Mouse (Mus musculus) bone marrow macrophage, adult 2 months (primary cell): ENCODE results near the gene Ank. TPM values are rescaled to one million over a fixed set of nuclear protein-coding genes. Genes with fewer than 3 reads are reported as not detected.
A peak's percentile ranks its signal among the peaks of the same experiment; 100 is the strongest.
"Not testable (repeated sequence)": the region's sequence is repeated elsewhere in the genome, so short reads cannot be mapped to it uniquely, and the experiment has no call there.

ENCODE experiments used
- H3K27ac ChIP-seq: 2 replicates; pipeline ENCODE4 v1.5.1; 2012; ENCODE audit warnings: low read depth, low read length; ENCODE audit not compliant: insufficient read depth
- H3K4me1 ChIP-seq: 2 replicates; pipeline ENCODE4 v1.6.1; 2012; ENCODE audit warnings: low read length; ENCODE audit not compliant: control insufficient read depth, insufficient read depth
- H3K4me3 ChIP-seq: 2 replicates; pipeline ENCODE4 v1.5.1; 2012; ENCODE audit warnings: mild to moderate bottlenecking, low read length, moderate library complexity; ENCODE audit not compliant: insufficient read depth
- CTCF ChIP-seq: IDR thresholded peaks from 2 replicates; pipeline ENCODE4 v1.5.1; 2012; ENCODE audit warnings: low read depth, mild to moderate bottlenecking, low read length, moderate library complexity
- POLR2A ChIP-seq: IDR thresholded peaks from 2 replicates; pipeline ENCODE4 v1.6.1; 2012; ENCODE audit warnings: mild to moderate bottlenecking, low read depth, low read length, borderline replicate concordance
- polyA plus RNA-seq: library from polyadenylated mRNA; stranded (reverse); fragments of >200 nt; gene quantifications from 2 replicates; pipeline ENCODE4 v1.2.4, GENCODE M21; 2012; ENCODE audit not compliant: missing spikeins, insufficient read depth, insufficient read length

The Ank gene
- polyA plus RNA-seq, 1 experiment = 65.5 TPM

- H3K4me3 ChIP-seq = no peak overlapping the region
These were observed 979 bp upstream of the Ank start for GRCm38 (mm10) chr15:27465391-27466005.

GRCm38 (mm10) chr15:27467081-27467491, 609 bp downstream of the Ank start:
- TF ChIP-seq POLR2A = no peak
- TF ChIP-seq CTCF = no peak
- peak overlapping the region; percentile 45 for H3K27ac ChIP-seq

More at GRCm38 (mm10) chr15:27465391-27466005, 979 bp upstream of the Ank start:
- no peak overlapping the region for H3K27ac ChIP-seq
- no peak for TF ChIP-seq CTCF
- TF ChIP-seq POLR2A = no peak
- peaks cover 19% of the 10 kb centered on the region for H3K4me1 ChIP-seq

GRCm38 (mm10) chr15:27467641-27468040, 1.2 kb downstream of the Ank start:
- TF ChIP-seq CTCF (no peak), POLR2A (no peak)
- H3K27ac ChIP-seq = no peak overlapping the region
- peak overlapping the region; percentile 95 for H3K4me3 ChIP-seq
- peaks cover 26% of the 10 kb centered on the region for H3K4me1 ChIP-seq

More at GRCm38 (mm10) chr15:27467081-27467491, 609 bp downstream of the Ank start:
- H3K4me3 ChIP-seq = peak overlapping the region; percentile 95
- H3K4me1 ChIP-seq = peaks cover 26% of the 10 kb centered on the region

GRCm38 (mm10) chr15:27468822-27469488, 2.5 kb downstream of the Ank start:
- no peak for TF ChIP-seq POLR2A
- TF ChIP-seq CTCF = no peak
- Histone ChIP-seq H3K4me1 (peaks cover 26% of the 10 kb centered on the region), H3K27ac (peak overlapping the region; percentile 63), H3K4me3 (no peak overlapping the region)

GRCm38 (mm10) chr15:27470346-27470745, 3.9 kb downstream of the Ank start:
- not testable (repeated sequence) for H3K4me3 ChIP-seq, H3K27ac ChIP-seq
- peaks cover 24% of the 10 kb centered on the region for H3K4me1 ChIP-seq

- H3K27ac ChIP-seq = no peak overlapping the region
- peaks cover 28% of the 10 kb centered on the region for H3K4me1 ChIP-seq
- no peak for TF ChIP-seq POLR2A
- TF ChIP-seq CTCF = no peak
- no peak overlapping the region for H3K4me3 ChIP-seq
These were observed 5.8 kb downstream of the Ank start for GRCm38 (mm10) chr15:27472315-27472714.

- H3K4me3 ChIP-seq = no peak overlapping the region
- peaks cover 26% of the 10 kb centered on the region for H3K4me1 ChIP-seq
- H3K27ac ChIP-seq = no peak overlapping the region
- TF ChIP-seq POLR2A (no peak), CTCF (no peak)
These were observed 9.5 kb downstream of the Ank start for GRCm38 (mm10) chr15:27475988-27476387.

GRCm38 (mm10) chr15:27476671-27477070, 10.2 kb downstream of the Ank start:
- no peak overlapping the region for H3K27ac ChIP-seq
- TF ChIP-seq POLR2A = no peak
- TF ChIP-seq CTCF = no peak
- no peak overlapping the region for H3K4me3 ChIP-seq
- H3K4me1 ChIP-seq = peaks cover 23% of the 10 kb centered on the region

- Histone ChIP-seq H3K4me1 (peaks cover 23% of the 10 kb centered on the region), H3K27ac (no peak overlapping the region), H3K4me3 (no peak overlapping the region)
- TF ChIP-seq CTCF = no peak
- no peak for TF ChIP-seq POLR2A
These were observed 10.7 kb downstream of the Ank start for GRCm38 (mm10) chr15:27477159-27477558.

GRCm38 (mm10) chr15:27477630-27478029, 11.2 kb downstream of the Ank start:
- Histone ChIP-seq H3K4me1 (peaks cover 23% of the 10 kb centered on the region), H3K27ac (no peak overlapping the region), H3K4me3 (no peak overlapping the region)
- no peak for TF ChIP-seq POLR2A
- no peak for TF ChIP-seq CTCF
